Mouse (Mus musculus): Measurements from ENCODE around the gene Smim17. TPM values are rescaled to one million over a fixed set of nuclear protein-coding genes. Genes with fewer than 3 reads are reported as not detected.
"Not testable (repeated sequence)": the region's sequence is repeated elsewhere in the genome, so short reads cannot be mapped to it uniquely, and the experiment has no call there.

The Smim17 gene
- under 1 TPM; 0.37 to 0.97 TPM for total RNA-seq (2021)
- polyA plus RNA-seq (2012; rRNA removed): 0.03 TPM in 2 replicates
- long read RNA-seq: 0 reads

GRCm38 (mm10) chr7:6397996-6398975 is at the start of gene Smim17:
Smim17 (plus strand) TSS chr7:6398715.
- DNase-seq: peak; percentile 68

- DNase-seq: no peak
Observed at GRCm38 (mm10) chr7:6358121-6358520, 40.4 kb upstream of the Smim17 start.

GRCm38 (mm10) chr7:6358937-6359590 is 39.5 kb upstream of the Smim17 start:
- no peak for DNase-seq

- DNase-seq: no peak
Observed at GRCm38 (mm10) chr7:6360477-6361060, 37.9 kb upstream of the Smim17 start.

GRCm38 (mm10) chr7:6361756-6362155 is 36.8 kb upstream of the Smim17 start:
- DNase-seq: no peak

- DNase-seq: peak; percentile 99
Observed at GRCm38 (mm10) chr7:6362268-6363046, 36.1 kb upstream of the Smim17 start.

- peak; percentile 91 for DNase-seq
Observed at GRCm38 (mm10) chr7:6363047-6363488, 35.4 kb upstream of the Smim17 start, which contains the start of gene Zfp78. Zfp78 (plus strand) TSS chr7:6363280.

- DNase-seq: no peak
Observed at GRCm38 (mm10) chr7:6364761-6365160, 33.8 kb upstream of the Smim17 start.

GRCm38 (mm10) chr7:6367185-6367584 is 31.3 kb upstream of the Smim17 start:
- DNase-seq: no peak

- not testable (repeated sequence) for DNase-seq
Observed at GRCm38 (mm10) chr7:6368146-6368545, 30.4 kb upstream of the Smim17 start.

- DNase-seq: no peak
Observed at GRCm38 (mm10) chr7:6369460-6369859, 29.1 kb upstream of the Smim17 start.

GRCm38 (mm10) chr7:6372993-6373392 is 25.5 kb upstream of the Smim17 start:
- DNase-seq: no peak

- no peak for DNase-seq
Observed at GRCm38 (mm10) chr7:6378441-6378840, 20.1 kb upstream of the Smim17 start.

GRCm38 (mm10) chr7:6381431-6381830 is 17.1 kb upstream of the Smim17 start:
- no peak for DNase-seq

GRCm38 (mm10) chr7:6383044-6383455 is 15.5 kb upstream of the Smim17 start, which contains the start of gene Zfp28:
Zfp28 (plus strand) TSS chr7:6383295.
- peak; percentile 97 for DNase-seq

- DNase-seq: no peak
Observed at GRCm38 (mm10) chr7:6384011-6384410, 14.5 kb upstream of the Smim17 start.

GRCm38 (mm10) chr7:6386995-6387394 is 11.5 kb upstream of the Smim17 start:
- no peak for DNase-seq

- DNase-seq: no peak
Observed at GRCm38 (mm10) chr7:6388971-6389370, 9.5 kb upstream of the Smim17 start.

GRCm38 (mm10) chr7:6389449-6389848 is 9.1 kb upstream of the Smim17 start:
- no peak for DNase-seq

GRCm38 (mm10) chr7:6410043-6410442 is 11.5 kb downstream of the Smim17 start, which contains the start of gene Gm20715:
Gm20715 (plus strand) TSS chr7:6410277.
- peak; percentile 91 for DNase-seq

All from adrenal gland, adult 2 months (tissue).